Mouse (Mus musculus): ENCODE measurements around the gene Slc16a14.

DNA sequence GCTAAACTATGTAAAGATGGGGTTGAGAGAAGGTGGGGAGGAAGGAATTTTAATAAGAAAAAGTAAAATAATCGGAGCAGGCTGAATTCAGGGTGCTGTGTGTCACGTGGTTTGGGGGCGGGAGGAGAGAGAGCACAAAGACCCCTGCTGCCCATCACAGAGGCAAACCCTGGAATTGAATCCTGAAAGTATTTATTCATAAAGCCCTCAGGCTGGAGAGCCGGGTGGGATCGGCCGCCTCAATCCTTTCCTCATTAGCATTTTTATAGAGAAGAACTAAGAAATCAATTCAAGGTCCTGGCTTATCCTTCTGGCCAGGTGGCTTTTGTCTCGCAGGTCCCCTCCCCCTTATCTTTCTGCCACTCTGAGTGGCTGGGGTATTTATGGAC, 44.9 kb downstream of the Slc16a14 start:
- TF ChIP-seq CTCF (IDR thresholded peaks at IDR 0.05; ENCODE audit: borderline replicate concordance, insufficient read depth, low read length) = no peak
- TF ChIP-seq POLR2A (IDR thresholded peaks at IDR 0.05; ENCODE audit: low read depth, low read length) = no peak

Measured in embryonic fibroblast, embryonic 13.5 days (primary cell).